Mouse (Mus musculus) bone marrow macrophage, adult 2 months (primary cell): ENCODE results near the gene Methig1.

Source experiments
- CTCF ChIP-seq: IDR thresholded peaks from 2 replicates; pipeline ENCODE4 v1.5.1; 2012; ENCODE audit warnings: low read depth, mild to moderate bottlenecking, low read length, moderate library complexity
- POLR2A ChIP-seq: IDR thresholded peaks from 2 replicates; pipeline ENCODE4 v1.6.1; 2012; ENCODE audit warnings: mild to moderate bottlenecking, low read depth, low read length, borderline replicate concordance

GRCm38 (mm10) chr15:100325235-100325634 lies 27.7 kb upstream of the Methig1 start:
- no peak for TF ChIP-seq CTCF
- no peak for TF ChIP-seq POLR2A
